Mouse (Mus musculus) 3T3-L1 (cell line): ENCODE data around the gene Aipl1.

Source experiments
- DNase-seq: peaks from one replicate; pipeline ENCODE4 v3.0.0-alpha.2; 2015; ENCODE audit warnings: low read depth, low spot score

Gene Aipl1

GRCm38 (mm10) chr11:72050168-72050894 is 13.0 kb upstream of the Aipl1 start:
- DNase-seq = peak; percentile 63

- no peak for DNase-seq
These were observed 12.0 kb upstream of the Aipl1 start for GRCm38 (mm10) chr11:72049171-72049759.

GRCm38 (mm10) chr11:72048730-72049129 is 11.4 kb upstream of the Aipl1 start:
- no peak for DNase-seq

- DNase-seq = no peak
These were observed 6.9 kb upstream of the Aipl1 start for GRCm38 (mm10) chr11:72044231-72044630.

- peak; percentile 54 for DNase-seq
These were observed 5.3 kb upstream of the Aipl1 start for GRCm38 (mm10) chr11:72042631-72043030.

GRCm38 (mm10) chr11:72041768-72042607 is 4.7 kb upstream of the Aipl1 start, which contains the start of gene Pimreg:
TSS of gene Pimreg (plus strand) at chr11:72042032.
- peak; percentile 93 for DNase-seq

- DNase-seq = peak; percentile 13
These were observed 4.0 kb upstream of the Aipl1 start for GRCm38 (mm10) chr11:72041290-72041767.

GRCm38 (mm10) chr11:72039599-72040386 is 2.5 kb upstream of the Aipl1 start:
- peak; percentile 38 for DNase-seq

GRCm38 (mm10) chr11:72037996-72038395 is 687 bp upstream of the Aipl1 start:
- DNase-seq = peak; percentile 83

GRCm38 (mm10) chr11:72032589-72032988 is 4.7 kb downstream of the Aipl1 start:
- DNase-seq = no peak

- no peak for DNase-seq
These were observed 5.2 kb downstream of the Aipl1 start for GRCm38 (mm10) chr11:72032091-72032490.

GRCm38 (mm10) chr11:72031353-72031752 is 6.0 kb downstream of the Aipl1 start:
- no peak for DNase-seq

GRCm38 (mm10) chr11:72029143-72029542 is 8.2 kb downstream of the Aipl1 start:
- DNase-seq = no peak

GRCm38 (mm10) chr11:72027836-72028235 is 9.5 kb downstream of the Aipl1 start:
- DNase-seq = no peak

GRCm38 (mm10) chr11:72026516-72026915 is 10.8 kb downstream of the Aipl1 start:
- no peak for DNase-seq

- peak; percentile 51 for DNase-seq
These were observed 11.5 kb downstream of the Aipl1 start for GRCm38 (mm10) chr11:72025843-72026242.

- DNase-seq = peak; percentile 81
These were observed 13.0 kb downstream of the Aipl1 start for GRCm38 (mm10) chr11:72024193-72024781.

- DNase-seq = peak; percentile 32
These were observed 13.7 kb downstream of the Aipl1 start for GRCm38 (mm10) chr11:72023581-72023980.

GRCm38 (mm10) chr11:72022827-72023226 is 14.5 kb downstream of the Aipl1 start:
- no peak for DNase-seq

- DNase-seq = no peak
These were observed 16.3 kb downstream of the Aipl1 start for GRCm38 (mm10) chr11:72021015-72021414.

- no peak for DNase-seq
These were observed 20.1 kb downstream of the Aipl1 start for GRCm38 (mm10) chr11:72017253-72017601.
